Comparison of ENCODE assay signal across 9 mouse cellular contexts in genomic region chr15:97850441-97850840, GRCm38 (mm10). TPM values are rescaled to one million over a fixed set of nuclear protein-coding genes. Genes with fewer than 3 reads are reported as not detected.
DNase-seq lines count a peak whose midpoint lies in the region; ATAC-seq lines count a peak whose summit lies in the region.
"Had no signal": no experiment of that assay in that cellular context is flagged by ENCODE, and none has a peak within 500 bp of the region (broad histone marks: within the 10 kb centered on the region; RNA-seq: fewer than 3 reads in every experiment).

No protein-coding gene starts in this region.

- H3K9ac ChIP-seq in kidney, embryonic 14.5 days (ENCODE audit: low read depth, low read length) = no peak overlapping the region
- H3K9ac ChIP-seq: neural tube, embryonic 12.5 days had no signal

- no peaks in the 10 kb centered on the region for H3K27me3 ChIP-seq in kidney, embryonic 14.5 days (ENCODE audit: control insufficient read depth, insufficient read depth, low read length)
- no peaks in the 10 kb centered on the region for H3K27me3 ChIP-seq in embryonic facial prominence, embryonic 10.5 days (replicated peaks; ENCODE audit: low read depth, poor library complexity, severe bottlenecking)
- H3K27me3 ChIP-seq: neural tube, embryonic 12.5 days had no signal

- no peaks in the 10 kb centered on the region for H3K36me3 ChIP-seq in kidney, embryonic 14.5 days (ENCODE audit: control insufficient read depth, insufficient read depth, low read length)
- no peaks in the 10 kb centered on the region for H3K36me3 ChIP-seq in embryonic facial prominence, embryonic 10.5 days (replicated peaks)
- H3K36me3 ChIP-seq: neural tube, embryonic 12.5 days had no signal

- no peak for ATAC-seq in CD4-positive, CD25-positive, alpha-beta regulatory T cell, adult 4 months
- ATAC-seq in kidney, embryonic 14.5 days (ENCODE audit: low FRiP score, low TSS enrichment) = no peak; the same call in 1 of the 2 replicates

- no peak overlapping the region for H3K4me2 ChIP-seq in kidney, embryonic 14.5 days (replicated peaks; ENCODE audit: low read depth, low read length)

- no peaks in the 10 kb centered on the region for H3K9me3 ChIP-seq in kidney, embryonic 14.5 days (ENCODE audit: control insufficient read depth, low read length)
- no peaks in the 10 kb centered on the region for H3K9me3 ChIP-seq in embryonic facial prominence, embryonic 10.5 days
- H3K9me3 ChIP-seq: neural tube, embryonic 12.5 days had no signal

- no peak overlapping the region for H3K4me3 ChIP-seq in kidney, embryonic 14.5 days (ENCODE audit: low read length)
- H3K4me3 ChIP-seq in embryonic facial prominence, embryonic 10.5 days = no peak overlapping the region
- H3K4me3 ChIP-seq: neural tube, embryonic 12.5 days had no signal

- 21% methylated on average over 2 of the region's 2 CpGs for WGBS in kidney, embryonic 14.5 days
- 23% methylated on average over 2 of the region's 2 CpGs for WGBS in embryonic facial prominence, embryonic 10.5 days

- no peaks in the 10 kb centered on the region for H3K4me1 ChIP-seq in kidney, embryonic 14.5 days (ENCODE audit: control insufficient read depth, insufficient read depth, low read length)
- H3K4me1 ChIP-seq in embryonic facial prominence, embryonic 10.5 days = peaks cover 5% of the 10 kb centered on the region; the same call in 1 of the 2 replicates
- H3K4me1 ChIP-seq: neural tube, embryonic 12.5 days had no signal

- DNase-seq in CD4-positive, CD25-positive, alpha-beta regulatory T cell, adult 2 months (ENCODE audit: low read depth, low spot score) = peak; percentile 75
- peak; percentile 41 for DNase-seq in kidney, postnatal 14 days
- peak; percentile 43 for DNase-seq in embryonic facial prominence, embryonic 10.5 days (ENCODE audit: low spot score)
- DNase-seq in mesoderm, embryonic 11.5 days (ENCODE audit: low read depth, low spot score) = peak; percentile 39
- no peak for DNase-seq in testis, postnatal 14 days (ENCODE audit: low spot score)
- DNase-seq in left cerebral cortex, adult 9 months (ENCODE audit: low spot score in 2 of 2) = no peak

- H3K27ac ChIP-seq in kidney, embryonic 14.5 days (ENCODE audit: low read depth, low read length) = no peak overlapping the region
- H3K27ac ChIP-seq in embryonic facial prominence, embryonic 10.5 days (replicated peaks) = no peak overlapping the region
- H3K27ac ChIP-seq: neural tube, embryonic 12.5 days had no signal

RNA-seq across cellular contexts. Expression of gene Hdac7, which starts 6.1 kb away (rescaled TPM):
- polyA plus RNA-seq in CD4-positive, CD25-positive, alpha-beta regulatory T cell, adult 4 months (2017; shearing (Covaris generic)) = 10 to 100 TPM; 68.2 to 74.2 TPM
- polyA plus RNA-seq in kidney, embryonic 14.5 days (2014; fragmentation: Nextera tagmentation; extraction: Ambion mirVana) = 32.2 and 34.1 TPM in 2 replicates
- polyA plus RNA-seq in embryonic facial prominence, embryonic 10.5 days (2016; fragmentation: Nextera tagmentation; extraction: Ambion mirVana) = 26.6 and 30.2 TPM in 2 replicates

RNA-seq across cellular contexts. Expression of gene Vdr, which starts 60.0 kb away (rescaled TPM):
- under 1 TPM; 0.24 to 0.84 TPM for polyA plus RNA-seq in CD4-positive, CD25-positive, alpha-beta regulatory T cell, adult 4 months (2017; shearing (Covaris generic))
- 1.4 and 2.8 TPM in 2 replicates for polyA plus RNA-seq in kidney, embryonic 14.5 days (2014; fragmentation: Nextera tagmentation; extraction: Ambion mirVana)
- 0.59 and 0.82 TPM in 2 replicates for polyA plus RNA-seq in embryonic facial prominence, embryonic 10.5 days (2016; fragmentation: Nextera tagmentation; extraction: Ambion mirVana)

Comparison
In these comparisons a context has a peak if more than half of its experiments do, and no peak if none do; other contexts are left out.
1. DNase-seq: peak in CD4-positive, CD25-positive, alpha-beta regulatory T cell, adult 2 months (single experiment), kidney, postnatal 14 days (single experiment), embryonic facial prominence, embryonic 10.5 days (single experiment) and mesoderm, embryonic 11.5 days (single experiment); none in testis, postnatal 14 days (single experiment) and left cerebral cortex, adult 9 months (0 of 2).